Mouse (Mus musculus): ENCODE measurements around the gene Cdc42ep5. TPM values are rescaled to one million over a fixed set of nuclear protein-coding genes. Genes with fewer than 3 reads are reported as not detected.
A peak's percentile ranks its signal among the peaks of the same experiment; 100 is the strongest.
"Not testable (repeated sequence)": the region's sequence is repeated elsewhere in the genome, so short reads cannot be mapped to it uniquely, and the experiment has no call there.

The Cdc42ep5 gene
- total RNA-seq (2021): 1 to 10 TPM; 1.7 to 2.6 TPM
- long read RNA-seq, partial matches to known transcripts: 0 of 2 reads
- long read RNA-seq, other reads (novel, unspliced or antisense): 0 of 2 reads

DNA sequence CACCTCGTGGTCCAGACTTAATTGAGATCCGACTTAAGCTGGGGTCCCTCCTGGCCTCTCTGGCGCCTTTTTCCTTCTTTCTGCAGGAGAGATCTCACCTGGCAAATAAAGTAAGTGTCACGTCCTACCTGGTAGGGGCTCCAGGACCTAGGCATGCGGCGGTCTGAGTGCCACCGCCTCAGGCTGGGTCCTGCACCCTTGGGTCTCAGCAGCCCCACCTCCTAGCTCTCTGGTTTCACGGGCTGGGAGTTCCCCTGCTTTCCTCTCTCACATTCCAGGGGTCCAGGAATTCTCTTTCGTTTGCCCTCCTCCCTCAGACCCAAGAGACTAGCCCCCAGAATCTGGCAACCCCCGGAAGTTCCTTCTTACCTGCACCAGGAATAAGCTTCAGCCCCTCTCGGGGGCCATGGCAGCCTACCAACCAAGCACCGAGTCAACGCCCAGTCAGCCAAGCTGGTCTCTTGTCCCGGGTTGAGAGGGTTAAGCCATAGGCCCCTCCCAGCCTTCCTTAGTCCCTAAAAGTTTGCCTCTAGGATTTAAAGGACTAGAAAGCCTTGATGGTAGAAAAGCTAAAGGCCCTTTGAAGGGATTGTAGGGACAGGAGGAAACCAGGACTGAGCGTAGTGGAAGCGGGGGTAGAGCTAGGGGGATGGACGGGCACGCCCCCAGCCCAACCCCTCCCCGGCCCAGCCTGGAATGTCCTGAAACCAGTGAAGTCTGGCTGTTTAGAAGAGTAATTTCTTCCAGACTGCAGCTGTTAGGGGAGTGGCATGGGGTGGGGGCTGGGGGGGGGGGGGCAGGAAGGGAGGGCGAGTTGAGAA is at the start of gene Cdc42ep5:
Gene Cdc42ep5 (minus strand): TSS at position 771 of the 821 bp plus-strand sequence.
- no peak for DNase-seq (ENCODE audit: low spot score in 2 of 2)

DNA sequence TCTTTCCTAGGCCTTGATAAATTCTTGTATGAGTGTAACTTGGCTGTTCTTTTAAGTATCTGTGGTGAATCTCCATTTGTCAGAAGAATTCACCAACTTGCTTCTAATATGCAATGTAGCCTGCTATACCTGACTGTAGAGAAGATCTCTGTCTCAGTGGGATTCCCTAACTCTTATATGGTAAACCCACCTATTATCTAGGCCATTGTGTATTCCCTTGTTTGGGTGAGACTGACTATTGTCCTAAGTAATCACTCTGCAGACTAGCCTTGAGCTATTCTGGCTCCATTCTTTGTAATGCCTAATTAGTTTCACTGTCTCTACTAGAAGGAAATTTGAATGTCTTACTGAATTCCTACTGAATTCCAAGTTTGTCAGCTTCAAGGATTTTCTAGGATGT is 48.8 kb upstream of the Cdc42ep5 start:
- not testable (repeated sequence) for DNase-seq (ENCODE audit: low spot score in 2 of 2)

DNA sequence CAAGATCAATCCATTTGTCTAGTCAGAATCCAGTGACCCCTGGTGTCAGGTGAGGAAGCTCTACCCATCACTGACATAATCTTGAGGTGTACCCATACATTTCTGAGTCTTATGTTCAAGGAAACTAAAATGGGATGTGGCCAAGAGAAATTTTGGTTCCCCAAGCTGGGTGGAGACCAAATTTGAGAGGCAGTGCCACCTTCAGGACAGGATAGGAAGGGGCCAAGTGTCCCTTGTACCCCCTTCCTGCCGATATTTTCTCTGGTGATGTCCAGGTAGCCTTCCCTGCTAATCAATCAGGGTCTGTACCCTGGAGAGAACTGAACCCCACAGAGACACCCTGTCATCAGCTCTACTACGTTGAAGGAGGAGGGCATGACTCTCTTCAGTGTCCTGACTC is 44.0 kb upstream of the Cdc42ep5 start:
- no peak for DNase-seq (ENCODE audit: low spot score in 2 of 2)

DNA sequence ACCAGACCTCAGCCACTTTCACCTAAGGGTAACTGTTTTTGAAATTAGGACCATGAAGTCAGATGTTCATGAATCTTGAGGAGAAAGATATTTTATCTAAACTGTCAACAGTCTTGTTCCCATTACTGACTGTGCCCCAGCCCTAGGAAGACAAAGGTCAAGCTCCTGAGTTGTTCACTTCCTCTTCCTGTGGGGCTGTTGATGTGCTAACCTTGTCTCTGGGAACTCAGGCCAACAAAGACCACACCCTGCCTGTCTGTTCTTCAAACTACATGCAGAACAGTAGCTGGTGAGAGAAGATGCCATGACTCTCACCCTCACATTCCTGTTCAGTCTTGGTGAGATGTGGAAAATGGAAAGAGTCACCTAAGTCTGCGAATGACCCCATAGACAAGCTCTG is 42.5 kb upstream of the Cdc42ep5 start:
- no peak for DNase-seq (ENCODE audit: low spot score in 2 of 2)

DNA sequence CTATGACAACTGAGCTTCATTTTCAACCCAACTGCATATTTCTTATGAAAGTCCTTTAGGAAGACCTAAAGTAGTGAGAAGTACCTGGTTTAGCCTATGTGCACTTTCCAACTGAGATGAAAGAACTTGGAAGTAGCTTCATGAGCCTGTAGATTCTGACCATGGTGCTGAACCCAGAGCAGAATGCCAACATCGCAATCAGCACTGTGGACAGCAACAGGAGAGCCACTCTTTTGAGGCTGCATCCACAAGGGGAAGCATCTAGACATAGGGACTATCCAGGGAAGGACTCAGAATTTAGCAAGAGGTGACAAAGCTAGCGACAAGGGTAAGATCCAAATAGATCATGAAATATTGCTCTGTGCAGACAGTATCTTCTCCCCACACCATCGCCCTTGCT is 13.8 kb upstream of the Cdc42ep5 start:
- DNase-seq (ENCODE audit: low spot score in 2 of 2): peak; percentile 21 to 27

DNA sequence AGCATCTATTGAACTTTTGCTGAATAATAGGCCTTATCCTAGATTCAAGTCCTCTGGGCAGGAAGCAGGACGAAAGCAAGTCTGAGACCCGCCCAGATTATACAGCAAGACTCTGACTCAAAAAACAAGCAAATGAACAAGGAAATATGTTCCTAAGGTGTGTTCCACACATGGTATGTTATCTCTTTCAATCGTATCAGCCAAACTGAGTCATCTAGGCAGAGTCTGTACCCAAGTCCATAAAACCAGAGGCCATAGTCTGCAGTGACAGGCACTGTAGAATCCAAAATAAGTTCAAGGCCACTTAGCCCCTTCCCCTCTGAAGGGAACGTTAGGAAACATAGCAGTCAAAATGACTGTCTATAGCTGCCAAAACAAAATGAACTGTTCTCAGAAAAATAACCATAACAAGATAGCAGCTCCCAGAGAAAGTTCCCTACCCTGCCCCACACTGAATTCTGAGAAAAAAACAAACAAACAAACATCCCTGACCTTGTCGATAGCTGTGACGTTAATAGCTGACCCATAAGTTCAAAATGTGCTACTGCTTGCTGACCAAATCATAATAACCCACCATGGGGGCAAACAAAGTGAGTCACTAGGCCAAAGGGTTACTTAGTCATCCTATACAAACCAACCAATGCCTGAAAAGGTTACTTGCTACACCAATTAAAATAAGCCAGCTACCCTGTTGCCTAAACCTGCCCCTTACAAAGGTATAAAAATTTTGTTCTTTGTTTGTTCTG is 5.7 kb upstream of the Cdc42ep5 start:
- no peak for DNase-seq (ENCODE audit: low spot score in 2 of 2)

DNA sequence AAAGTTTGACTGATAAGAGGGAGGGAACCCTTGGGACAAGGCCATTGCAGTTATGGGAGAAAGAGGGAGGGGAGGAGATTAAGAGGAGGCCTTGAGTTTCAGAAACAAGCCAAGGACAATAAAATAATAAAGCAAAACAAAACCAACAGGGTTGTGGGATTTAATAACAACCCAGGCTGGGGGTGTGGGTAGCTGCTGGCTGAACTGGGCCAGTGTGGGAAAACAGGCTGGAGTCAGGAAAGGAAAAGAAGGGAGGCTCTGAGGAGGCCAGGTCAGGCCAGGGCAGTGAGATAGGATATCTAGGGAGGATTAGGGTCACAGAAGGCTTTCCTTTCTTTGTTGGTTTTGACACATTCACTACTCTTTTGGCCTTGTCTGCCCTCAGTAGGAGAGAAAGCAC is 2.4 kb upstream of the Cdc42ep5 start:
- no peak for DNase-seq (ENCODE audit: low spot score in 2 of 2)

DNA sequence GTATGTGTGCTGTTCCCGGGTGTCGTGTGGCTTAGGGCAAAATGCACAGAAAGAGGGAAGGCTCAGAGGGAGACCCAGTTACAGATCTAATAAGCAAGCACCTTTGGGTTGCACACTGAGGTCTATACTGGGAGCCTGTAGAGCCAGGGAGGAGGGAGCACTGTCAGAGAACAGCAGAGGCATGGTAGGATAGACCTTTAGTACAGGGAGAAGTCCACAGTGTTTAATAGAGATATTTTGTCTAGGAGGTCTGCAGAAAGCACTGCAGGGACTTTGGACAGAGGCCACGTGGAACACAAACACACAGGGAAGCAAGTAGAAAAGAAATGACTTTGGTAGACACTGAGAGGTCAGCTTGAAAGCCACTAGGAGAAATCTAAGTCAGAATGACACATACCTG is 626 bp upstream of the Cdc42ep5 start:
- no peak for DNase-seq (ENCODE audit: low spot score in 2 of 2)

DNA sequence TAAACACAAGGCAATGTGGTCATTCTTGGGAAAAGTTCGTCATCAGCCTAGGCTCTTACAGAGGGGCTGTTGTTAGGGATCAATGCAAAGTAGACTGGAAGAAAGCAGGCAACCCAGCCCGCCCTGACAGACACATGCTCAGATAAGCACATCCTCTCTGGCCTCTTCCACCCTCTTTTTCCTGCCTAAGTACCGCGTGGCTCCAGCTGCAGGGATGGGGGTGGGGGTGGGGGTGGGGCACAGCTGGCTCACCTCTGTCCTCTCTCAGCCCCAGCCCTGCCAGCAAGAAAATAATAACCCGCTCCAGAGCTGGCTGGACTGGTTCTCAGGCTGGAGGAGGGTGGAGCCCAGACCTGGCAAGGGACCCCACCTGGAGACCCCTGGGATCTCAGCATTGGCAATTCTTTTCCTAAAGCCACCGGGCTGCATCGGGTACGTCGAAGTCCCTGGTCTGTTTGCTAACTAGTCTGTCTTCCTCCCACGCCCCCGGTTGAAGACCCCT is 1.0 kb downstream of the Cdc42ep5 start:
- no peak for DNase-seq (ENCODE audit: low spot score in 2 of 2)

DNA sequence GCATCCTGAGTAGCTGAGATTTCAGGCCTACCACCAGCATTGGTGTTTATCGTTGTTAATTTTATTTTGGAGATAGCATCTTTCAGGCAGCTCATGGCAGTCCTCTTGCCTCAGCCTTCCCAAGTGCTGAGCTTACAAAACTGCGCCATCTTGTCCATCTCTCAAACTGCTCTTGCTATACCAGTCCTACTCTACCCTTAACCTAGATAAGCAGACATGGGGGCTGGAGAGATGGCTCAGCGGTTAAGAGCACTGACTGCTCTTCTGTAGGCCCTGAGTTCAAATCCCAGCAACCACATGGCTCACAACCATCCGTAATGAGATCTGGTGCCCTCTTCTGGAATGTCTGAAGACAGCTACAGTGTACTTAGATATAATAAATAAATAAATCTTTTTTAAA is 3.1 kb downstream of the Cdc42ep5 start:
- DNase-seq (ENCODE audit: low spot score in 2 of 2): not testable (repeated sequence)

DNA sequence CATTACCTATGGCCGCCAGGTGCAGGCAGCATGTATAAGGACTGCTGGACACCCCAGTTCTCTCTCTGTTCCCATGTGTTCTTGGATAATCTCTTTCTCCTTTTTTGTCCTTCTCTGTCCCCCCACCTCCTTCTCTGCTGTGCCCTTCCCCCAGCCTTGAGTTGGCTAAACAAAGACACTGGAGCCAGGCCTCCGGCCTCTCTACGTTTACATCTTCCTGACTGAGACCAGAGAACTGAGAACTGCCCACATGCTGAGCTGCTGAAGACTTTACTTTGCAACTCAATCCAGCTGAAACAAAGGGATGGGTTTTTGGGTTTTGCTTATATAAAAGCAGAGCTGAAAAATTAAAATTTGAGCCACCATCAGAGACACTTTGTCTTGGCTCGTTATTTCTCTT is 9.7 kb downstream of the Cdc42ep5 start:
- no peak for DNase-seq (ENCODE audit: low spot score in 2 of 2)

DNA sequence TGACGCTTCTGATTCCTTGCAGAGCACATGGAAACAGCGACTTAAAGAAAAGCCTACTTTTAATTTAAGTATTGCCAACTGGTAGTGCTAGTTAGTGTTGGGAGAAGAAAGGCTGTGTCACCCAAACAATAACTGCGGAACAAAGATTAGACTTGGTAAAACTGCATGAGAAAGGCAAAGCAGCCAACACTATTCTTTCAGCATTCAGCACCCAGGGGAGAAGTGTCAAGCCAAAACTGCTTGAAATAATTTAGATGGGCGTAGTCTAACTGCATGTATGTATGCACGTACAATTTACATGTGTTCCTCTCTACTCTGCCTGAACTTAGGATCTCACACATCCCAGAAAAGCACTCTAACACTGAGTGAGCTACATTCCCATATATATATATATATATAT is 10.3 kb downstream of the Cdc42ep5 start:
- no peak for DNase-seq (ENCODE audit: low spot score in 2 of 2)

DNA sequence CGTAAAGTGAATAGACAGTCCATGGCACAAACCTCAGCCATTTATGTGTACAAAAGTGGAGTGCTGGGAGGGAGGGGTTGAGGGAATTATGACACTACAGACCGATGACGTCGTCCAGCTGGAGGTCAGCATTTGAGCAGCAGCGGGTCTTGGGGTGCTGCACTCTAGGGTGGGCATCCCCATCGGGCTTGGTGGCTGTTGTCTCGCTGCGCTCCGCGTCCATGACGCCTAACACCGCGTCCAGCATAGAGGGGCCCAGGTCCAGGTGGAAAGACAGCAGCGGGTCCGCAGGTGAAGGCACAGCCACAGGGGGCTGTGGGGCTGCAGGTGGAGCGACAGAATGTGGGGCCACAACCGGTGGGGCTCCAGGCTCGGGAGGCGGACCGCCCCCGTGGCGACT is 13.4 kb downstream of the Cdc42ep5 start:
- DNase-seq (ENCODE audit: low spot score in 2 of 2): no peak

DNA sequence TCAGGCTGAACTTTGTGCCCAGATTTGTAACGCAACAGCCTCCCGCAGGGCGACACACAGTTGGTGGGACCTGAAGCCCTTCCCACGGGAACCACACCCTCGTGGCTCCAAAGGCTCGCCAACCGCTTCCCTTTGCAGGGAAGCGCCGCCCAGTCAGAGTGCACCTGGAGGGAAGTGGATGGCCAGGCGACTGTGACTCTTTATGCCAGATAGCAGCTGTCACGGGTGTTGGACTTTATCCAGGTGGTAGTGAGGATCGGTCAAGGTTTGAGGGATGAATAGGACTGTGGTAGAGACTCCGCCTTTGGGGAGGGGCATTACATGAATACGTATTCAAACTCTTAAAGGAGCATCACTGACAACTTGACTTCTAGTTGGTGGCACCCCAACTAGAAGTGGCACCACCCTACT is 13.8 kb downstream of the Cdc42ep5 start:
- peak; percentile 32 to 45 for DNase-seq (ENCODE audit: low spot score in 2 of 2)

DNA sequence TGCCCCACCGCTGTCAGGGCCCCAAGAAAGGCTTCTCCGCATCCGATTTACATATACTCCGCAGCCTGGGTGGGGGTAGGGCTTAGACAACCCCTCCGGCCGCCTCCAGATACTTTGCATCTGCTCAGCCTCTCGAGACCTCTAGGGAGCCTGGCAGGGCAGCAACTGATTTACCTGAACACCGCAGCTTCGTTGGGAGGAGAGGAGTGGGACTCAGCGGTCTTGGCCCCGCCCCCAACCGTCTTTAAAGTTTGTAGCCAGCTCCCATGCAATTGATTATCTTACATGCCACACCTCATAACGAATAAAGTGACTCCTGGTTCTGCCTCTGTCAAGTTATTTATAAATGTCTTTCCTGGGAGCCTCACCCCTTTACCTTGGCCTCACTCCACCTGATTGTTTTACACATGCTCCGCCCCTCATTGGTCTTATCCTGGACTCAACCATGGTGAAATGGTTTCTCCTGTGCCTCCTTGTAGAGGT is 14.6 kb downstream of the Cdc42ep5 start, which contains the start of gene Leng9:
Gene Leng9 (minus strand): TSS at position 316 of the 483 bp plus-strand sequence.
- DNase-seq (ENCODE audit: low spot score in 2 of 2): peak; percentile 26 to 45

DNA sequence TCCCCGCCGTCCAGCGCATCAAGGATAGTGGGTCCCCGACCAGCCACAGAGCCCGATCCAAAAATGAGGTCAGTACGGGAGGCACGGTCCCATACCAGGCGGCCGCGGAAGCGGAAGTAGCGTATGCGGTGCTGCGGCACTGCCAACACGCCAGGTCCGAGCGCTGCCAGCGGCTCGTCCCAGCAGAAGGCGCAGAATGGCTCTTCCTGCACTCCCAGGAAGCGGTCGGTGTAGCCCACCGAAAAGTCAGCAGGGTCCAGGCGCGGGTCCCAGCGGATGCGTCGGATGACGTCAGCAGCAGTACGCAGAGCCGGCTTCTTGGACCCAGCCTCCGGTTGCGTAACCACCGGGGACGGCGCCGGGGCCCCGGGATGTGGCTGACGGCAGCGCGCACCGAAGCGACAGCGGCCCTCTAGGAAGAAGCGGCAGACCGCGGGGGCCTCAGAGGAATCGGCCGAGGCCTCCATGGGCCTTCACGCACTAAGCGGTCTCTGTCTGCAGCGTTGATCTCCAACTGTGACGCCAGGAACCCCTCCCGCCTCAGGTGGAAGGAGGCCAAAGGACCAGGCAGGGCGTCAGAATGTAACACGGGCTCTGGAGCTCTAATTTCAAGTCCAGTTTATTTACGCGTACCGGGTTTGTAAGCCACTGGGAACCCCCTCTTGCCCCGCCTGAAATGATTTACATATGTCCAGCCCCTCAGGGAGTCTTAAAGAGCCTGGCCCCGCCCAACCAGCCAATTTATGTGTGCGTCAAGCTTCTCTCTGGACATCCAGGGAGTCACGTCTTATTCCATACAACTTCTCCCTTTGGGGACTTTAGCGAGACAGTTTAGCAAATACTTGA is 15.2 kb downstream of the Cdc42ep5 start:
- DNase-seq (ENCODE audit: low spot score in 2 of 2): peak; percentile 81 to 87

DNA sequence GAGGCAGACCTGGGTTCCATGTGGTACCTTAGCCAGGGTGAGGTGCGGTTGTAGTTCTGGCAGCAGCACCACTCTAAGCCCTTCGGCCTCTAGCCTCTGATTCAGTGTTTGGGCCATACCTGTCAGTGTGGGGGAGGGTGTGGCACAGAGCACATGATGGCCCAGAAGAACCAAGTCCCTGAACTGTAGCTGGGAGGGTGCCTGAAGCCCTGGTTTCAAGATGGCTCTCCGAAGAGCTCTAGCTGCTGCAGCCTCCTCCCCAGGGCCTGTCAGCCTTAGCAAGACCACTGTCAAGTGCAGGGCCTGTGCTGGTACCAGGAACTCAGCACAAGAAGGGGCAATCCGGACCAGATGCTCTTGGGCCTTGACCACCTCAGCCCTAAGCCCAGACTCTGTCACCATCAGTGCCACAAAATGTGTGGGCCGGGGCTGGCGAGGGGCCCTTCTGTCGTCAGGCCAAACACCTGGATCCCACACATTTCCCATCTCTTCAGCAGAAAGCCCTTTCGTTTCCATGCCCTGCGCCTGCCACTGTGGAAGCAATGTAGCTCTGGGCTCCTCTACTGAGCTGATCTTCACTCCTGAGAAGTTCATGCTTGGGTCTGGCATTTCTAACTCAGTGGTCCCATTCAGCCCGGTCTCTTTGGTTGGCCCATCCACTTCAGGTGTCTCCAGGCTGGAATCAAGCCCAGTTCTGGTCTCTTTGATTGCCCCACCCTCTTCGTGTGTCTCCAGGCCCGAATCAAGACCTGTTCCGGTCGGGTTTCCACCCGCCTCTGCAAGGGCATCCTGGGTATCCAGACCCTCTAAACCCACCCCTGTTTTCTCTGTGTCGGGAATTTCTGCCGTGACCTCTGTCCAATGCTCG is 16.1 kb downstream of the Cdc42ep5 start:
- peak; percentile 42 to 60 for DNase-seq (ENCODE audit: low spot score in 2 of 2)

DNA sequence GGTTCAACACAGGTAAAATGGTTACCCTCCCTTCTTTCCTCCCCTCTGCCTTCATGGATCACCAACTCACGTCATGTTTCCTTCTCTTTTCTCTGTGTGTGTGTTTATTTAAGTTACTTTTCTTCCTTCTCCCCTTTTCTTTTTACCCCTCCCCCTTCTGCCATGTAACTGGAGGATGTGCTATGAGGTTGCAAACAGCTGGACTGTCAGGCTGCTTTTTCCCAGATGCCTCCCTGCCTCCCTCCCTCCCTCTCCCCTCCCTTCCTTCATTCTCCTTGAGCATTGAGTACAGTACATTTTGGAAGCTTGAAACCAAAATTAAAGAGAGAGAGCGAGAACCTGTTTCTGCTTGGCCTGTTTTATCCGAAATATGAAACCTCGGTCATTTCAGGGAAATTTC is 16.8 kb downstream of the Cdc42ep5 start:
- DNase-seq (ENCODE audit: low spot score in 2 of 2): no peak

DNA sequence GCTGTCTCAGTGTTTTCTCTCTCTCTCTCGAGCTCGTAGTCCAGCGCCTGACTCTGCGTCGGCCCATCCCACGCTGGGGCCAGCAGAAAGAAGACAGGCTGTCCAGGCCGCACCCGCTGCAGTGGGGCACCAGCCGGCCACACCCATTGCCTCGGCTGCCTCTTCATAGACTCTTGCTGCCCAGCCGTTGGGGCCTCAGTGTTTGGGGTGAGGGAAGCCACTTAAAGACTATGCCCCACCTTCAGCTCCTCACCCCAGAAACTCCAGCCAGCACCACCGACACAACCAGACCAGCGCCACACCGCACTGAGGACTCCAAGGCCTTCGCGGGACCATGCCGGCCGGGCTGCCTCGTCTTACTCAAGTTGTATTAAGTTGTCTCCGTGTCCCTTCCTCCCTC is 17.3 kb downstream of the Cdc42ep5 start:
- peak; percentile 8 to 21 for DNase-seq (ENCODE audit: low spot score in 2 of 2)
